Mouse (Mus musculus) ovary, postnatal 14 days (tissue): ENCODE measurements around the gene Cnot3.
"Not testable (repeated sequence)": the region's sequence is repeated elsewhere in the genome, so short reads cannot be mapped to it uniquely, and the experiment has no call there.

Experiments used
- DNase-seq: peaks from one replicate; pipeline ENCODE4 v3.0.0; 2022; ENCODE audit warnings: low spot score

Gene Cnot3

GRCm38 (mm10) chr7:3698471-3698870 is 53.4 kb downstream of the Cnot3 start:
- no peak for DNase-seq

- no peak for DNase-seq
Observed at GRCm38 (mm10) chr7:3703148-3703878, 58.2 kb downstream of the Cnot3 start.

- peak; percentile 95 for DNase-seq
Observed at GRCm38 (mm10) chr7:3703879-3704441, 58.9 kb downstream of the Cnot3 start, which contains the start of gene Rps9. Gene Rps9 (plus strand): TSS chr7:3703993.

GRCm38 (mm10) chr7:3704475-3704874 is 59.4 kb downstream of the Cnot3 start:
- no peak for DNase-seq

- not testable (repeated sequence) for DNase-seq
Observed at GRCm38 (mm10) chr7:3705461-3705860, 60.4 kb downstream of the Cnot3 start.

GRCm38 (mm10) chr7:3705911-3706310 is 60.8 kb downstream of the Cnot3 start:
- no peak for DNase-seq

GRCm38 (mm10) chr7:3706343-3706934 is 61.4 kb downstream of the Cnot3 start:
- DNase-seq = no peak

- no peak for DNase-seq
Observed at GRCm38 (mm10) chr7:3707027-3707426, 62.0 kb downstream of the Cnot3 start.

GRCm38 (mm10) chr7:3707568-3708413 is 62.7 kb downstream of the Cnot3 start:
- no peak for DNase-seq

- DNase-seq = not testable (repeated sequence)
Observed at GRCm38 (mm10) chr7:3708447-3708980, 63.4 kb downstream of the Cnot3 start.

GRCm38 (mm10) chr7:3709000-3709399 is 63.9 kb downstream of the Cnot3 start:
- DNase-seq = no peak
